9 mouse cellular contexts compared by ENCODE assay signal in the genomic region with DNA sequence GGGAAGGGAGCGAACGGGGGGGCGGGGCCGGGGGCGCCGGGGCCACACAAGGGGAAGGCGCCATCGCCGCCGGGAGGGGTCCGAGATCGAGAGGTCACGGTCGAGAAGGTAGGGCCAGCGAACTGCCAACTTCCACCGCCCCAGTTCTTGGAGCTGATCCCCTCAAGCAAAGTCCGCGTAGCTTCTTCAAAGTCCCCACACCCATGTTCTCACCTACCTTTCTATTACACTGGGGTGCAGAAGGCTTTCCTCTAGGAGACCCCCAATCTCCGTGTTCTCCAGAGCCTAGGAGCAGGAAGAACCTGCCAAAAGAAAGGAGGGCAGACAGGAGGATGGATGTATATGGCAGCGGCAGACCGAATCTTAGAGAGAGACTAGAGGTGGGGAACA. TPM values are rescaled to one million over a fixed set of nuclear protein-coding genes. Genes with fewer than 3 reads are reported as not detected.
DNase-seq lines count a peak whose midpoint lies in the region; ATAC-seq and TF ChIP-seq lines count a peak whose summit lies in the region.
"Had no signal": no experiment of that assay in that cellular context is flagged by ENCODE, and none has a peak within 500 bp of the region (broad histone marks: within the 10 kb centered on the region; RNA-seq: fewer than 3 reads in every experiment).

No protein-coding gene starts in this region.

- TF ChIP-seq CTCF in lung, adult 2 months (IDR thresholded peaks at IDR 0.05; ENCODE audit: insufficient read depth, low read length), result no peak
- no peak for TF ChIP-seq CTCF in embryonic fibroblast, embryonic 13.5 days (IDR thresholded peaks at IDR 0.05; ENCODE audit: borderline replicate concordance, insufficient read depth, low read length)

- 0 out of 2 replicates have a peak, but pooled peaks cover 3% of the 10 kb centered on the region for H3K36me3 ChIP-seq in limb, embryonic 10.5 days
- no peaks in the 10 kb centered on the region for H3K36me3 ChIP-seq in neural tube, embryonic 13.5 days

- no peak for ATAC-seq in neural tube, embryonic 13.5 days (ENCODE audit: low read depth)

- TF ChIP-seq POLR2A in lung, adult 2 months (IDR thresholded peaks at IDR 0.05; ENCODE audit: borderline replicate concordance, extremely low read depth, low read depth, low read length), result no peak; the same call in 1 of the 2 replicates
- TF ChIP-seq POLR2A in embryonic fibroblast, embryonic 13.5 days (IDR thresholded peaks at IDR 0.05; ENCODE audit: low read depth, low read length), result no peak

- DNase-seq in lung, adult 2 months, result no peak
- DNase-seq in lung, postnatal 4 days, result no peak
- peak; percentile 60 for DNase-seq in limb, embryonic 10.5 days (ENCODE audit: low spot score)
- no peak for DNase-seq in retina, postnatal 1 day
- no peak for DNase-seq in cerebellum, postnatal 36 days
- no peak for DNase-seq in urinary bladder, postnatal 10 days (ENCODE audit: low spot score)
- DNase-seq: right cerebral cortex, adult 18-20 months had no signal

- H3K27ac ChIP-seq in embryonic fibroblast, embryonic 13.5 days (ENCODE audit: insufficient read depth, low read length), result 0 out of 2 replicates have a peak overlapping the region, but pooled peaks have one; percentile 14
- peak overlapping the region; percentile 97 for H3K27ac ChIP-seq in limb, embryonic 10.5 days
- H3K27ac ChIP-seq in neural tube, embryonic 13.5 days (replicated peaks), result no peak overlapping the region

- H3K4me1 ChIP-seq in lung, adult 2 months (ENCODE audit: control insufficient read depth, insufficient read depth, low read length), result peaks cover 25% of the 10 kb centered on the region
- peaks cover 26% of the 10 kb centered on the region for H3K4me1 ChIP-seq in embryonic fibroblast, embryonic 13.5 days (ENCODE audit: control insufficient read depth, insufficient read depth, low read length)
- peaks cover 88% of the 10 kb centered on the region for H3K4me1 ChIP-seq in limb, embryonic 10.5 days
- H3K4me1 ChIP-seq in neural tube, embryonic 13.5 days (replicated peaks), result peaks cover 43% of the 10 kb centered on the region

- H3K4me2 ChIP-seq in neural tube, embryonic 13.5 days, result peak overlapping the region; percentile 95

- WGBS in lung, adult 2 months, result 5% methylated on average over 19 of the region's 21 CpGs
- 2% methylated on average over 20 of the region's 21 CpGs for WGBS in limb, embryonic 10.5 days
- WGBS in neural tube, embryonic 13.5 days, result 3% methylated on average over 18 of the region's 21 CpGs

- H3K27me3 ChIP-seq in limb, embryonic 10.5 days (ENCODE audit: low read depth, poor library complexity, severe bottlenecking), result peaks cover 45% of the 10 kb centered on the region
- H3K27me3 ChIP-seq in neural tube, embryonic 13.5 days, result peaks cover 93% of the 10 kb centered on the region

- H3K9me3 ChIP-seq in limb, embryonic 10.5 days (replicated peaks), result no peaks in the 10 kb centered on the region
- no peaks in the 10 kb centered on the region for H3K9me3 ChIP-seq in neural tube, embryonic 13.5 days

- H3K9ac ChIP-seq in neural tube, embryonic 13.5 days, result peak overlapping the region; percentile 71

- peak overlapping the region; percentile 63 for H3K4me3 ChIP-seq in lung, adult 2 months (replicated peaks; ENCODE audit: extremely low read depth, low read depth, low read length)
- peak overlapping the region; percentile 71 for H3K4me3 ChIP-seq in embryonic fibroblast, embryonic 13.5 days (ENCODE audit: insufficient read depth, low read length)
- H3K4me3 ChIP-seq in limb, embryonic 10.5 days, result peak overlapping the region; percentile 83
- H3K4me3 ChIP-seq in neural tube, embryonic 13.5 days, result peak overlapping the region; percentile 53

RNA-seq across cellular contexts. Expression of a gene that starts 1.3 kb away (rescaled TPM):
- not detected in 2 replicates for polyA plus RNA-seq in lung, adult 2 months (2012; rRNA removed)
- polyA plus RNA-seq in embryonic fibroblast, embryonic 13.5 days (2011; ENCODE audit: insufficient read length, low read depth, missing spikeins), result not detected in 2 replicates
- polyA plus RNA-seq in limb, embryonic 10.5 days (2016; fragmentation: Nextera tagmentation; extraction: Ambion mirVana), result not detected in 2 replicates
- not detected in 2 replicates for polyA plus RNA-seq in neural tube, embryonic 13.5 days (2015; fragmentation: Nextera tagmentation; extraction: Ambion mirVana)

RNA-seq across cellular contexts. Expression of a gene that starts 1.4 kb away (rescaled TPM):
- 34.0 and 42.0 TPM in 2 replicates for polyA plus RNA-seq in lung, adult 2 months (2012; rRNA removed)
- polyA plus RNA-seq in embryonic fibroblast, embryonic 13.5 days (2011; ENCODE audit: insufficient read length, low read depth, missing spikeins), result 15.2 and 16.8 TPM in 2 replicates
- polyA plus RNA-seq in limb, embryonic 10.5 days (2016; fragmentation: Nextera tagmentation; extraction: Ambion mirVana), result 4.3 and 6.0 TPM in 2 replicates
- polyA plus RNA-seq in neural tube, embryonic 13.5 days (2015; fragmentation: Nextera tagmentation; extraction: Ambion mirVana), result 0.67 and 0.79 TPM in 2 replicates

RNA-seq across cellular contexts. Expression of a gene that starts 14.0 kb away (rescaled TPM):
- polyA plus RNA-seq in lung, adult 2 months (2012; rRNA removed), result 32.3 and 36.9 TPM in 2 replicates
- polyA plus RNA-seq in embryonic fibroblast, embryonic 13.5 days (2011; ENCODE audit: insufficient read length, low read depth, missing spikeins), result 25.5 and 32.3 TPM in 2 replicates
- 58.2 and 61.5 TPM in 2 replicates for polyA plus RNA-seq in limb, embryonic 10.5 days (2016; fragmentation: Nextera tagmentation; extraction: Ambion mirVana)
- 23.5 and 24.9 TPM in 2 replicates for polyA plus RNA-seq in neural tube, embryonic 13.5 days (2015; fragmentation: Nextera tagmentation; extraction: Ambion mirVana)

RNA-seq across cellular contexts. Expression of a gene that starts 16.3 kb away (rescaled TPM):
- polyA plus RNA-seq in lung, adult 2 months (2012; rRNA removed), result 110 and 112 TPM in 2 replicates
- polyA plus RNA-seq in embryonic fibroblast, embryonic 13.5 days (2011; ENCODE audit: insufficient read length, low read depth, missing spikeins), result 55.2 and 55.8 TPM in 2 replicates
- 14.0 and 16.2 TPM in 2 replicates for polyA plus RNA-seq in limb, embryonic 10.5 days (2016; fragmentation: Nextera tagmentation; extraction: Ambion mirVana)
- 21.0 and 22.1 TPM in 2 replicates for polyA plus RNA-seq in neural tube, embryonic 13.5 days (2015; fragmentation: Nextera tagmentation; extraction: Ambion mirVana)

RNA-seq across cellular contexts. Expression of a gene that starts 23.6 kb away (rescaled TPM):
- polyA plus RNA-seq in lung, adult 2 months (2012; rRNA removed), result 373 and 384 TPM in 2 replicates
- polyA plus RNA-seq in embryonic fibroblast, embryonic 13.5 days (2011; ENCODE audit: insufficient read length, low read depth, missing spikeins), result 327 and 340 TPM in 2 replicates
- polyA plus RNA-seq in limb, embryonic 10.5 days (2016; fragmentation: Nextera tagmentation; extraction: Ambion mirVana), result 1,070 and 1,129 TPM in 2 replicates
- polyA plus RNA-seq in neural tube, embryonic 13.5 days (2015; fragmentation: Nextera tagmentation; extraction: Ambion mirVana), result 683 and 709 TPM in 2 replicates
